Mouse (Mus musculus) ZHBTc4 (cell line): ENCODE measurements at regions not wholly inside any gene's neighbourhood (a gene's known extent, or its start where the extent isn't known, plus 50 kb on each side); places are given as distances from the start of the nearest gene placed in this dataset.

Experiments
- DNase-seq: peaks from one replicate; pipeline ENCODE4 v3.0.0-alpha.2; 2011; ENCODE audit warnings: low read depth, low spot score

GRCm38 (mm10) chr13:28756915-28757765 is 196.4 kb downstream of the Sox4 start:
- no peak for DNase-seq

DNA sequence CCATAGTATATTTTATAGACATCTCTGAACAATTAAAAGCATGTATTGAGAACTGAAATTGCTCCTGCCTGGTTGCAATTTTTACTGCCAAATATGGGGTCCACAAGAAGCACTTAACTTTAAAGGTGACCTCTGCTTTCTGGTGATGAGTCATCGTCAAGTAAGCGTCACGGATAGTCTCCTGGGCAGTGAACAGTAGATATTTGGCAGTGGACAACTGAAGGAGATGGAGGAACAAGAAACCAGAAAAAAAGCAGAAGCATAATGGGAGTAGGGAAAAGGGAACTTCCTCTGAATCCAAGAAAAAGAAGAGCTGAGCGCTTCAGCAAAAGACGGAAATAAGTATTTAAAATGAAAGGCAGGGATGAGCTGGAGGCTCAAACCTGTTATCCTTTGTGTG is 199.3 kb downstream of the Sox4 start:
- no peak for DNase-seq

DNA sequence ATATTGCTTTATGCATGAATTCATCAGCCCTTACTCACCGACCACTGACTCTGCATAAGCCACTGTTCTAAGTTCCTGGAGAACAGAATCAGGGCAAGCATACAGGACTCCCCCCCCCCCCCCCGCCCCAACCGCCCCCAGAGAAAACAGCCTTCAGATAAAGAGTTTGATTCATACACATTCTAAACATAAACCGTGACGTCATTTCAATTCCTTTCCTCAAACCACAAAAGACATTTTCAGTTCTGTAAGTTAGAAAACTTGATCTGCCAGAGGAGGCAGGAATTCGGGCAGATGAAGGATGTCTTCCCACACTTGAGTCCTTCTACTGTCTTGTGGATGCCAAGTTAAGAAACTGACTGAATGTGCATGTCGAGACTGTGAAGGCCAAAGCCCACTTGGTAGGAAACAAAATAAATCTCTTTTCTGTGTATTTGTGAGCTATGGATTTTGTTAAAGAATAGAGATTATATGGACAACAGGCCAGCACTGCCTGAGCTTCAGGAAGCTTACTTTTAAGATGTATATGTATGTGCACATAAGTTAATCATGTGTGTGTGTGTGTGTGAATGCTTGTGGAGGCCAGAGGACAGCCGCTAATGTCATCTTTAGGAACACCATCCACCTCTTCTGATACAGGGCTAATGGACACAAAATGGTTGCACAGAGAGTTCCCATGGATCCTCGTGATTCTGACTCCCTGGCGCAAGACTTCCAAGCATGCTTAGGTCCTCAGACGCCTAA is 202.4 kb downstream of the Sox4 start:
- DNase-seq = no peak

GRCm38 (mm10) chr13:28740158-28740670 is 213.3 kb downstream of the Sox4 start:
- no peak for DNase-seq

DNA sequence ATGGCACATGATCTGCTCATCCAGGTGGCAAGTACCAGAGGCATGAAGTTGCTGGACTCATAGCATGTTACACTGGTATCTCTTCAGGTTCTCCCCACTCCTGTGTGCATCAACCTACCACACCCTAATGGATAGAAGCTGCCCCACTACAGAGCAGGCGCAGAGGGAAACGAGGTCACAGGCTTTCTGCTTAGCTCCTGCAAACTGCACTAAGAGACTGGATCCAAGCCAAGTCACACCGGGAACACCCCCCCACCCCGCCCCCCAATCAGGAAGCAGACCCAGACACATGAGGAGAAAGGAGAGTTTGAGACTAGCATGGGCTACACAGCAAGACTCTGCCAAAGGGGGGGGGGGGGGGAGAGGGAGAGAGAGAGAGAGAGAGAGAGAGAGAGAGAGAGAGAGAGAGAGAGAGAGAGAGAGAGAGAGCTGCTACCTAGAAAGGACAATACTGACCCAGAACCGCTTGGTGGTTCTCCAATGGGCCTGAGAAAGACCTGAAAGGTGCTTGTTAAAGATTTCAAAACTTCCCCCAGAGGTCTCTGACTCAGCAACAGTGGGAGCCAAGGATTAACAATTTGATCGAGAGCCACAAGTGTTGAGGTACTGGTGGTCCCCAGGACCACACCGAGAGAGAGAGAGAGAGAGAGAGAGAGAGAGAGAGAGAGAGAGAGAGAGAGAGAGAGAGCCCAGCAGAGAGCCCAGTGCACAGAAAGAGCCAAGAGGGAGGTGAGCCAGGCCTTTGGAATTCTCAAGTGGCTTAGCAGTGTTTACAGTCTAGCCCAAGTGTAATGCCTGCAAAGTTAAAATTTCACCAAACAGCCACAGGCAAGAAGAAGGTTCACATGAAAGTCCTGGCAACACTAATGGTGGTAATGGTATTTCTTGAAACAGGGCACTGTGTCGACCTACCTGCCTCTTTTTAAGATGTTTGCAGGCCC is 215.1 kb downstream of the Sox4 start:
- no peak for DNase-seq

- no peak for DNase-seq
Measured at GRCm38 (mm10) chr13:28732475-28732874, 221.0 kb downstream of the Sox4 start.

- DNase-seq = no peak
Measured at GRCm38 (mm10) chr13:28732036-28732435, 221.5 kb downstream of the Sox4 start.

DNA sequence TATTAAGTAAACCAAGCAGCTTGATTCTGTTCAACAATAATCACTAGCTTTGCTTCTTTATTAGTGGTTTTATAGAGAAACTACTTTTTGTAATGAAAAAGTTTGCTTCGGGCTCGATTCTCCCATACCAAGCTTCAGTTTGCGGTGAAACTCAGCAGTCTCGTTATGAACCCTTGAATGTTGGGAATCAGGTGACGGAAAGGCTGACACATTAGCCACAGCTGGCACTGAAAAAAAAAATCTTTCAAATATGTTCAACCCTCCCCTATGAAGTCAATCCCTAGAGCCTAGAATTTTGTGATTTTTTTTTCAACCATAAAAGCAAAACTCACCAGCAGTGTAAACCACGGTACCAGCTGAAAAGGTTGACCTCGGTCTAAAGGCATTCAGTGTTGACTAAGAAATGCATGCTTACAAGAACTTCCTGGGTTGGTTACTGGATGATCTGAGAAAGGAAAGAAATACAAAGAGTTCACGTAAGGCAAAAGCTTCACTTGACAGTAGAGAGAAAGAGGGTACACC is 223.4 kb downstream of the Sox4 start:
- no peak for DNase-seq

GRCm38 (mm10) chr13:28728768-28729167 is 224.7 kb downstream of the Sox4 start:
- no peak for DNase-seq

DNA sequence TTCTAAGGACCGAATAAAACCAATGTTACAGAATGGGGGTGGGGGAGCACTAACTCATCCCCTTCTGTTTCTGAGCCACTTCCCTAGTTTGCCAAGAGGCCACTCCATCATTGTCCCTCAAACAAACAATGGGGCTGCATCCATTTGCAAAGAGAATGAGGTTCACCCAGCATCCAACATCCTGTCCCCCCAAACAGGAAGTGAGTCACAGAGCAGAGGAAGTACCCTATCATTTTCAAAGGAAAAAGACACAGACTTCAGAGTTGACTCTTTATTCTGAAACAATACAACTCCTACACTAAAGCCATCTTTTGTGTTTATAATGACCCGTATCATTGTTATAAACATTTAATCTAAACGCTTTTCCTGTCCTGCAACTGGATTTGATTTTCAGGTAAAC is 229.2 kb downstream of the Sox4 start:
- DNase-seq = no peak

- DNase-seq = no peak
Measured at GRCm38 (mm10) chr13:28722074-28722473, 231.4 kb downstream of the Sox4 start.

DNA sequence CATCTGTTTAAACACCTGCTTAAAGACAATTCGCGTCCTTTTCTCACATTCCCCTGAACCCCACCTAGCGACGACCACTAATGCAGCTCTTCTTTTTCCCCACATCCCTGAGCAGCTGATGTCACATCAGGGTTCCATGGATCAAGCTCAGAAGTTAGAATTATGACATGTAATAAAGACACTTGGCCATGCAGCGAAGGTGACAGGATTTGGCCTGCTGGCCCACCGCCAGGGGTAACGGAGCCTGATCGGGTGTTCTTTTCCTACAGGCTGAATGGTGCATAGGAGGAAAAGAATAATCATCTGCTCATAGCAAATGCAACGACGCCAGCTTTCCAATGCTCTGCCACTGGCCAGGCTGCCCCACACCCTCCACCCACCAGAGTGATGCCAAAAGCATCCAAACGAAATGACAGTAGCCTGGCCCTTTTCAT is 231.9 kb downstream of the Sox4 start:
- no peak for DNase-seq

DNA sequence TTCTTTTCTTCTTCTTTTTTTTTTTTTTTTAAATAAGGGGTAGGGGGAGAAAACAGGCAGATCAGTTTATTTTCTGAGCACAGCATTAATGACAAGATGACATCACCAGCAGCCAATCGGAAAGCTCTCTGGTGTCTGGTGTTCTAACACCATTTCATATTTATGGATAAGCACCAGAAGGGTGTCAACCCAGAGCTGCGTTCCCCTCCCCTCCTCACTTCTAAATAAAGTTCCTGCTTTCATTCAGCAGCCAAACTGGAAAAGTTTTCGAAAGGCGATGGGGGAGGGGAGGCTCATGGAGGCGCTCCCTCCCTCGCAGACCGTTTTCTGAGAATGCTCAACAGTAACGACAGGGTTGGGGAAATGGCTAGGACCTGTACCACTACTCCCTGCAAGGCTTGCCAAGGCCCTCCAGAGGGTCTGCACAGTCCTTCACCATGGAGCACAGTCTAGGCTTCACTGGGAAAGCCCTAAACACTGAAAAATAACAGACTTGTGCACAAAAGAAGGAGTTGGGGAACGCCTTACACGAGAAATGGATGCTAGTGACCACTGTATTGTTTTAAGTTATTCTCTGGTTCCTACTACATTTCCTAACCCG is 232.8 kb downstream of the Sox4 start:
- no peak for DNase-seq

- no peak for DNase-seq
Measured at GRCm38 (mm10) chr13:28720169-28720568, 233.3 kb downstream of the Sox4 start.

DNA sequence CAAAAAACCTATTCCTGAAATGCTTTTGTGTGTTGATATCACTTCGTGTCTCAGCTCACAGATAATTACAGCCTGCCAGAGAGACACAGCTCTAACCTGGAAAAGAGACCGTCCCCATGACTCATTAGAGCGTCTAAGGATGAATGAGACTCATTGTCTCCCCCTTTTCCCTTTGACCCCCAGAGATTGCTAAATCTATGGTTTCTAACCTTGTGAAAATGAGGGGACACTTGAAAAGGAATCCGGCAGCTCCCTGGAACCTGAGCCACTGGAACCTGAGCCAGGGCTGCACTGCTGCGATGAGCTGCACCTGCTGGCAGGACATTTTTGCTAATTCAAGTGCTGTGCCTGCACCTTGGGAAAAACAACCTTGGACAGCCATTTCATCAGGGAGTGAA is 234.6 kb downstream of the Sox4 start:
- no peak for DNase-seq

DNA sequence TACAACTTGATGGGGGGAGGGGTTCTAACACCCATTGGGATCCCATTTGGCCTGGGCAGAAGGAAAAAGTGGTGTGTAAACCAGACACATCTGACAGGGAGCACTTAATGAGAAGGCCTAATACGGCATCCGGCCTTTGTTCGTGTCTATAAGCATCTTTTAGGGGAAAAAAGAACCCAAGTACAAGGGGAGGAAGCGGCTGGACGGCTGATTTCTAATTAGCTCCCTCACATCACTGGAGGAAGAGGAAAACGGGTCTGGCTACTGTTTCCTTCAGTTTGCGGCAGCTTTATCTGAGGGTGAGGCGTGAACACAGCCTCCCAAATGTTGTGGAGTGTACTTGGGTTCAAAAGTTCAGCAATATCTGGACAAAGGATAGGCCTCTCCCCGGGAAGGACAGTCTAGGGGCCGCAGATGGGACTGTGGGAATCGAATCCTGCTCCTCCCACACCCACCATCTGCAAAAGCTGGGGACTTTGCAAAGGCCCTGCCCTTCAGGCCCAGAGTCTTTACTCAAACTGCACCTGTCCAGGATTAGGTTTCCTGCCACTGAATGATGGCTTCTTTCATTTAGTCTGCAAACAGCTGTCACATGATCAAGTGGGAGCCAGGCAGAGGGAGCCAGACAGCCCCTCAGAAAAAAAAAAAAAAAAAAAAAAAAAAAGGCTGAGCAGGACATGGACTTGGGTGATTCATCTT is 235.2 kb downstream of the Sox4 start:
- DNase-seq = peak; percentile 25

DNA sequence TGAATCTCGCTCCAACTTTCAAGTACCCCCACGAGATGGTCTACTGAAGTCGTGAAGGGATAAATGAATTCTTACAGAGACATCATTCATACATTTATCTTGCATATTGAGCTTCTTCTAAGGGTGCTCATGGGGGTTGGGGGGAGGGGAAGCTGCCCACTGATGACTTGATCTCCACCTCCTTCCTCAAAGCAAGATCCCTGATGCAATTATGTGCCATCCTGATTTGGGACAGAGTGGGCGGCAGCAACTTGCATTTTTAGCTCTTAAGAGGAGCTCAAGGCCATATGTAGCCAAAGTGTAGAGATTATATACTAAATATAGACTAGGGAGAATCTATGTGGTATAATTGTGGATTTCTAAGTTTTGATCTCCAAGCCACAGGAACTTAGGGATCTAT is 236.1 kb downstream of the Sox4 start:
- no peak for DNase-seq

GRCm38 (mm10) chr13:28709966-28710365 is 243.5 kb downstream of the Sox4 start:
- no peak for DNase-seq

DNA sequence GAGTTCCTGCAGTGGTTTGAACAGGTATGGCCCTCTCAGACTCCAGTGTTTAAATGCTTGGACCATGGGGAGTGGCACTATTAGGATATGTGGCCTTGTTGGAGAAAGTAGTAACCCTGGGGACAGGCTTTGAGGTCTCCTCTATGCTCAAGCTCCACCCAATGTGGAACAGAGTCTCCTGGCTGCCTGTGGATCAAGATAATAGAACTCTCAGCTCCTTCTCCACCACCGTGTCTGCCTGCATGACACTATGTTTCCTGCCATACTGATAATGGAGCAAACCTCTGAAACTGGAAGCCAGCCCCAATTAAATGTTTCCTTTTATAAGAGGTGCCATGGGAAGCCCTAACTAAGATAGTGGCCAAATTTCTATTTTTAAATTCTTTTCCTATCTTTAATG is 252.2 kb downstream of the Sox4 start:
- DNase-seq = no peak

DNA sequence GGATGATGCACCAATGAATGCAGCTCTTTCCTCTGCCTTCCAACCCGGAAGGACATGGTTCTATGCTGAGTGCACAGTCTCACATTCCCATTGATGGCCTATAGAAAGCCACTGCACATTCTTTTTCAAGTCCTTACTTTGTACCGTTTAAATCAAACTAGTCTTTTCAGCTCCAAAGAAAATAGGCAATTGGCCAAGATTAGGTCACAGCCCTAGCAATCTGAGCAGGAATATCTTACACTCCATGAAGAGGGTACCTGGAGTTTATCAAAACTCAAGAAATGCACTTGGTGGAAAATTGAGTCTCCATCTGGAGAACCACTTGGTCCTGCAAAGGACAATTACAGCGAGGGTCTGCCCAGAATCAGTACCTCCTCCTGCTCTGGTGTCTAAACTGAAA is 253.4 kb downstream of the Sox4 start:
- DNase-seq = no peak
